Mouse (Mus musculus): ENCODE results near the gene Pde7b. TPM values are rescaled to one million over a fixed set of nuclear protein-coding genes. Genes with fewer than 3 reads are reported as not detected.
A peak's percentile ranks its signal among the peaks of the same experiment; 100 is the strongest.

Pde7b gene
- polyA plus RNA-seq, 1 experiment from 2014 or later = 2.4 TPM

DNA sequence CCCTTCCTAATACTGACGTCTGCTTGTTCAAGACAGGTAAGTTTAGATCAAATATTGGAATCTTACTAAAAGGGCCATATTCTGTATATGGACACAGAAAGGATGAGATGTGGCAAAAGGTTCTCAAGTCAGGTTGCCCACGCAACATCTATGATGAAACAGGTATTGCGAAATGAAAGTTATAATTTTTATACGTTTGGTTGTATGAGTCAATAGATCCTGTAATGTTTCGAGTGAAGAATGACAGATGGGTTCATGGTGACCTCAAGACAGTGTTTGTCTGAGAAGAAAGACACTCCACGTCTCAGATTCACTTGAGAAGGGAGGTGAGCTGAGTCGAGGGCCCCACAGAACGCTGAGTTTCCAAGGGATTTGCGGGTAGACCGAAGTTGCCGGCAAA, 149.9 kb downstream of the Pde7b start:
- Histone ChIP-seq H3K9ac (replicated peaks; ENCODE audit: low read length) (no peak overlapping the region), H3K4me3 (ENCODE audit: low read length) (no peak overlapping the region), H3K4me1 (ENCODE audit: insufficient read depth, low read length) (no peaks in the 10 kb centered on the region), H3K9me3 (ENCODE audit: low read length) (no peaks in the 10 kb centered on the region), H3K27ac (ENCODE audit: low read length) (no peak overlapping the region), H3K4me2 (replicated peaks; ENCODE audit: low read depth, low read length) (no peak overlapping the region), H3K36me3 (ENCODE audit: insufficient read depth, low read length) (no peaks in the 10 kb centered on the region), H3K27me3 (ENCODE audit: insufficient read depth, low read length) (no peaks in the 10 kb centered on the region)
- no peak for ATAC-seq (ENCODE audit: low FRiP score, low TSS enrichment)
- 93% methylated on average over 11 of the region's 11 CpGs for WGBS

DNA sequence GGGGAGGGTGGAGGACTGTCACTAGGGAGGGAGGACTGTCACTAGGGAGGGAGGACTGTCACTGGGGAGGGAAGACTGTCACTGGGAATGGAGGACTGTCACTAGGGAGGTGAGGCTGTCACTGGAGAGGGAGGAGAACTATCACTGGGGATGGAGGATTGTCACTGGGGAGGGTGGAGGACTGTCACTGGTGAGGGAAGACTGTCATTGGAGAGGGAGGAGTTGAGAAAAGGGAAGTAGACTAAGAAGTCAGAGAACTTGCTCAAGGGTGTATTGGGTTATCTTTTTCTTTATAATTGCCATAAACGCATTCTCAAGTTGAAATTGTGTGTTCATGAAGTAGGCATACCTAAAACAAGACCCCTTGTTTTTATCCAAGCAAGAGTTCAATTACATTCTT, 150.5 kb downstream of the Pde7b start:
- ATAC-seq (ENCODE audit: low FRiP score, low TSS enrichment) = no peak
- Histone ChIP-seq H3K9ac (replicated peaks; ENCODE audit: low read length) (no peak overlapping the region), H3K9me3 (ENCODE audit: low read length) (no peaks in the 10 kb centered on the region), H3K4me1 (ENCODE audit: insufficient read depth, low read length) (no peaks in the 10 kb centered on the region), H3K36me3 (ENCODE audit: insufficient read depth, low read length) (no peaks in the 10 kb centered on the region), H3K27ac (ENCODE audit: low read length) (no peak overlapping the region), H3K27me3 (ENCODE audit: insufficient read depth, low read length) (no peaks in the 10 kb centered on the region), H3K4me3 (ENCODE audit: low read length) (no peak overlapping the region), H3K4me2 (replicated peaks; ENCODE audit: low read depth, low read length) (no peak overlapping the region)
- 83% methylated on average over 1 of the region's 1 CpGs for WGBS

DNA sequence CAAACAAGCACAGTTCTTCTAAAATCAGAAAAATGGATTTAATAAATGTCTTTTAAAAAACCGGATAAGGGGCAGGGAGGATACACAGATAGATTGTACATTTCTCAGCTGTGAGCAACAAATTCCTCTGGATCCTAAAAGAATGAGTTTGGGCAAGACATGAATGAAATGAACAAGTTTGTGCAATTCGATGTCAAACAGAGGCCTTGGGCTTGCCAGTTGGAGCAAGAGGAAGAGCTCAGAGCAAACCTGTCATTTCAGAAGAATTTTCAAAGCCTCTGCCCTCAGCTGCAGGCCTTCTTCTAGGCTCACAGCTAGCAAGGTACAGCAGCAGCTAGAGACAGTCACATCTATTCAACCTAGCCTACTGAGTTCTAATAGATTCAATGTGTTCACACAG, 153.4 kb downstream of the Pde7b start:
- 87% methylated on average over 2 of the region's 2 CpGs for WGBS
- no peak for ATAC-seq (ENCODE audit: low FRiP score, low TSS enrichment)
- Histone ChIP-seq H3K9me3 (ENCODE audit: low read length) (no peaks in the 10 kb centered on the region), H3K27me3 (ENCODE audit: insufficient read depth, low read length) (no peaks in the 10 kb centered on the region), H3K4me2 (replicated peaks; ENCODE audit: low read depth, low read length) (no peak overlapping the region), H3K36me3 (ENCODE audit: insufficient read depth, low read length) (no peaks in the 10 kb centered on the region), H3K4me3 (ENCODE audit: low read length) (no peak overlapping the region), H3K27ac (ENCODE audit: low read length) (no peak overlapping the region), H3K4me1 (ENCODE audit: insufficient read depth, low read length) (no peaks in the 10 kb centered on the region), H3K9ac (replicated peaks; ENCODE audit: low read length) (no peak overlapping the region)

DNA sequence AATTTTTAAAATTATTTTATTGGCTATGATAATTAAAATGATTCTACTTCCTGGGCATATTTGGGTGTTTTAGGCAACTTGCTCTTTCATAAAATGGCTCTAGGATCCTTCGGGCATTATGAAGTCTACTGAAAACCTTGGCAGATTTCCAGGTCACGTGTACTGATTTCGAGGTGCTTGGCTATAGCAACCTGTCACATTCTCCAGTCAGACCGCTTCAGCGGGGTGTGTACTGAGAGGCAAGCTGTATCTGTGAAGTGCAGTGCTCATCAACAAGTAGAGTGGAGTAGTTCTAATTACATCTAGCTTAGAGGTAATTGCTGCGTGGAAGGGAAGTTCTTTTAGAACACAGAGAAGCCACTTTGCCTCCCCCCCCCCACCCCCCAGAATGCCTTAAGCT, 156.2 kb downstream of the Pde7b start:
- no peak overlapping the region for H3K9ac ChIP-seq (replicated peaks; ENCODE audit: low read length)
- H3K27ac ChIP-seq (ENCODE audit: low read length) = no peak overlapping the region
- ATAC-seq (ENCODE audit: low FRiP score, low TSS enrichment) = no peak
- H3K4me3 ChIP-seq (ENCODE audit: low read length) = no peak overlapping the region
- no peaks in the 10 kb centered on the region for H3K4me1 ChIP-seq (ENCODE audit: insufficient read depth, low read length)
- no peak overlapping the region for H3K4me2 ChIP-seq (replicated peaks; ENCODE audit: low read depth, low read length)
- no peaks in the 10 kb centered on the region for H3K27me3 ChIP-seq (ENCODE audit: insufficient read depth, low read length)
- H3K9me3 ChIP-seq (ENCODE audit: low read length) = no peaks in the 10 kb centered on the region
- 72% methylated on average over 6 of the region's 6 CpGs for WGBS
- H3K36me3 ChIP-seq (ENCODE audit: insufficient read depth, low read length) = no peaks in the 10 kb centered on the region

GRCm38 (mm10) chr10:20567684-20568236, 157.1 kb downstream of the Pde7b start:
- Histone ChIP-seq H3K36me3 (ENCODE audit: insufficient read depth, low read length) (no peaks in the 10 kb centered on the region), H3K4me2 (replicated peaks; ENCODE audit: low read depth, low read length) (no peak overlapping the region)
- 93% methylated on average over 5 of the region's 5 CpGs for WGBS

DNA sequence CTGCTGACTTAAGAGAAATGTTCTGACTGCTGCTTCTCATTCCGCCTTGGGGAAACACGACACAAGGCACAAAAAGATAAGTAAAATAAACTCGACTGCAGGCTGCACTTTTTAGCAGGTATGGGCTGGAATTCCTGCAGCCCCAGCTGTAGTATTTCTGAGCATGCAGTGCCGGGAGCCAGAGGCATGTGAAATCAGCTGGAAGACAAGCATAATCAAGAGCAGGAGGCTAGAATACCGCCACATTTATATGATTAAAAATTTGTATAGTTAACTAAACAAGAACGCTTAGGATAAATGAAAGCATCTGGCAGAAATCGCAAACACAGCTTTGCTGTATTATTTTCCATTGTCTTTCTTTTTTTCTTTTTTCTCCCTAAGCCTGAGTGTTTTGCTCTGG, 168.4 kb downstream of the Pde7b start:
- Histone ChIP-seq H3K4me1 (ENCODE audit: insufficient read depth, low read length) (no peaks in the 10 kb centered on the region), H3K27ac (ENCODE audit: low read length) (no peak overlapping the region), H3K9ac (replicated peaks; ENCODE audit: low read length) (no peak overlapping the region), H3K27me3 (ENCODE audit: insufficient read depth, low read length) (no peaks in the 10 kb centered on the region), H3K4me2 (replicated peaks; ENCODE audit: low read depth, low read length) (no peak overlapping the region), H3K9me3 (ENCODE audit: low read length) (no peaks in the 10 kb centered on the region), H3K36me3 (ENCODE audit: insufficient read depth, low read length) (no peaks in the 10 kb centered on the region), H3K4me3 (ENCODE audit: low read length) (no peak overlapping the region)
- WGBS = 69% methylated on average over 7 of the region's 7 CpGs
- ATAC-seq (ENCODE audit: low FRiP score, low TSS enrichment) = no peak

More at GRCm38 (mm10) chr10:20567684-20568236, 157.1 kb downstream of the Pde7b start:
- no peaks in the 10 kb centered on the region for H3K27me3 ChIP-seq (ENCODE audit: insufficient read depth, low read length)
- no peak overlapping the region for H3K4me3 ChIP-seq (ENCODE audit: low read length)
- ATAC-seq (ENCODE audit: low FRiP score, low TSS enrichment) = no peak
- no peak overlapping the region for H3K9ac ChIP-seq (replicated peaks; ENCODE audit: low read length)
- H3K4me1 ChIP-seq (ENCODE audit: insufficient read depth, low read length) = no peaks in the 10 kb centered on the region
- no peaks in the 10 kb centered on the region for H3K9me3 ChIP-seq (ENCODE audit: low read length)
- H3K27ac ChIP-seq (ENCODE audit: low read length) = no peak overlapping the region

- peaks cover 16% of the 10 kb centered on the region for H3K4me1 ChIP-seq (ENCODE audit: insufficient read depth, low read length)
- no peak for ATAC-seq (ENCODE audit: low FRiP score, low TSS enrichment)
- no peak overlapping the region for H3K27ac ChIP-seq (ENCODE audit: low read length)
These were observed 173.5 kb downstream of the Pde7b start for GRCm38 (mm10) chr10:20551341-20551740.

DNA sequence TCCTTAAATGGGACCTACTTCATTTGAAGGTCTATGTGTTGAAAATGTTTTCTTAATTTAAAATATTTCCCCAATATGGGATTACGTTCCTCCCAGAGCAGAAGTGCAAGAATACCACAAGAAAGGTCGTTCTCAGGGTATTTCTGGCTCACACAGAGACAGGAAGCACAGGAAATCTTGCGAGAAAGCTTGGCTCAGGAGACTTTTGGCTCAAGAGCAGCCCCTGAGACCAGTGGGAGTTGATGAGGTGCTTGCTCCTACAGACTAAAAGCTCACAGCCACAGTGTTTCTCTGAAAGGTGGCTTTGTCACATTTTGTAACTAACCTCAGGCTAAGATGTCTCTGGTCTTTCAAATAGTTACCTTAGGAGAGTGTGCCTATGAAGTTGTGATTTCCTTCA, 174.1 kb downstream of the Pde7b start:
- 55% methylated on average over 3 of the region's 3 CpGs for WGBS
- Histone ChIP-seq H3K9me3 (ENCODE audit: low read length) (no peaks in the 10 kb centered on the region), H3K27me3 (ENCODE audit: insufficient read depth, low read length) (no peaks in the 10 kb centered on the region), H3K4me1 (ENCODE audit: insufficient read depth, low read length) (peaks cover 16% of the 10 kb centered on the region), H3K9ac (replicated peaks; ENCODE audit: low read length) (no peak overlapping the region), H3K4me3 (ENCODE audit: low read length) (no peak overlapping the region), H3K27ac (ENCODE audit: low read length) (peak overlapping the region; percentile 26; the same call in 1 of the 2 replicates), H3K36me3 (ENCODE audit: insufficient read depth, low read length) (no peaks in the 10 kb centered on the region), H3K4me2 (replicated peaks; ENCODE audit: low read depth, low read length) (no peak overlapping the region)
- ATAC-seq (ENCODE audit: low FRiP score, low TSS enrichment) = no peak

More at GRCm38 (mm10) chr10:20551341-20551740, 173.5 kb downstream of the Pde7b start:
- Histone ChIP-seq H3K9ac (replicated peaks; ENCODE audit: low read length) (no peak overlapping the region), H3K36me3 (ENCODE audit: insufficient read depth, low read length) (no peaks in the 10 kb centered on the region), H3K4me2 (replicated peaks; ENCODE audit: low read depth, low read length) (no peak overlapping the region), H3K27me3 (ENCODE audit: insufficient read depth, low read length) (no peaks in the 10 kb centered on the region), H3K4me3 (ENCODE audit: low read length) (no peak overlapping the region), H3K9me3 (ENCODE audit: low read length) (no peaks in the 10 kb centered on the region)

GRCm38 (mm10) chr10:20550161-20550560, 174.7 kb downstream of the Pde7b start:
- no peak for ATAC-seq (ENCODE audit: low FRiP score, low TSS enrichment)
- Histone ChIP-seq H3K9ac (replicated peaks; ENCODE audit: low read length) (no peak overlapping the region), H3K4me3 (ENCODE audit: low read length) (no peak overlapping the region), H3K4me1 (ENCODE audit: insufficient read depth, low read length) (peaks cover 16% of the 10 kb centered on the region), H3K27ac (ENCODE audit: low read length) (no peak overlapping the region), H3K36me3 (ENCODE audit: insufficient read depth, low read length) (no peaks in the 10 kb centered on the region), H3K4me2 (replicated peaks; ENCODE audit: low read depth, low read length) (no peak overlapping the region), H3K9me3 (ENCODE audit: low read length) (no peaks in the 10 kb centered on the region), H3K27me3 (ENCODE audit: insufficient read depth, low read length) (no peaks in the 10 kb centered on the region)
- 68% methylated on average over 5 of the region's 5 CpGs for WGBS

- Histone ChIP-seq H3K4me1 (ENCODE audit: insufficient read depth, low read length) (peaks cover 16% of the 10 kb centered on the region), H3K4me2 (replicated peaks; ENCODE audit: low read depth, low read length) (peak overlapping the region; percentile 69), H3K9me3 (ENCODE audit: low read length) (no peaks in the 10 kb centered on the region), H3K27ac (ENCODE audit: low read length) (peak overlapping the region; percentile 79), H3K27me3 (ENCODE audit: insufficient read depth, low read length) (no peaks in the 10 kb centered on the region), H3K9ac (replicated peaks; ENCODE audit: low read length) (peak overlapping the region; percentile 71), H3K4me3 (ENCODE audit: low read length) (peak overlapping the region; percentile 44), H3K36me3 (ENCODE audit: insufficient read depth, low read length) (no peaks in the 10 kb centered on the region)
- peak; percentile 83 for ATAC-seq (ENCODE audit: low FRiP score, low TSS enrichment)
- 24% methylated on average over 13 of the region's 13 CpGs for WGBS
These were observed 175.8 kb downstream of the Pde7b start for GRCm38 (mm10) chr10:20548833-20549710.

Measured in kidney, embryonic 16.5 days (tissue).